Mouse (Mus musculus): ENCODE data around the gene Pogk. TPM values are rescaled to one million over a fixed set of nuclear protein-coding genes. Genes with fewer than 3 reads are reported as not detected.

Pogk gene
- total and polyA plus RNA-seq, 3 experiments = 4.9 to 10.4 (median 7.3) TPM

DNA sequence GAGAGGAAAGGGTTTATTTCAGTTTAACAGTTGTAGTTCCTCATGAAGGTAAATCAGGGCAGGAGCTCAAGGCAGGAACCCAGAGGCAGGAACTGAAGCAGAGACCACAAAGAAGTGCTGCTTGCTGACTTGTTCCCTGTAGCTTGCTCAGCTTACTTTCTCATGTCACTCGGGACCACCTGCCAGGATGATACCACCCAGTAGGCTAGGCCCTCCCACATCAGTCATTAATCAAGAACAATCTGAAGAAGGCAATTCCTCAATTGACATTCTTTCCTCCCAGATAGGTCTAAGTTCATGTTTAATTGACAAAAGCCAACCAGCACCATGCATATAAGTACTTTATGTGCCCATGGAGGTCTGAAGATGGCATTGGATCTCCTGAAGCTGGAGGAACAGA is 1.9 kb upstream of the Pogk start:
- in situ Hi-C loops (cut with MboI; ENCODE audit: low pct_ligation_motif_present, low pct_unique_long_range_greater_than_20kb, low sequenced_read_pairs) (no loop called here), dilution Hi-C loops (cut with MboI; ENCODE audit: extremely low pct_ligation_motif_present, extremely low pct_unique_long_range_greater_than_20kb, low sequenced_read_pairs) (no loop called here)
- Histone ChIP-seq H3K4me2 (ENCODE audit: insufficient read depth, low read depth, poor library complexity, severe bottlenecking) (no peak overlapping the region), H3K27me3 (replicated peaks) (peaks cover 13% of the 10 kb centered on the region), H3K36me3 (replicated peaks in 1 of 2; ENCODE audit: control insufficient read depth in 1 of 2, insufficient read depth in 1 of 2, low read length in 1 of 2) (peaks cover 0 to 15% of the 10 kb centered on the region in 2 experiments), H3K4me1 (ENCODE audit: control insufficient read depth in 1 of 2, insufficient read depth in 2 of 2) (peaks cover 0 to 10% of the 10 kb centered on the region in 2 experiments; a peak in 2 of 4 replicates), H3K4me3 (replicated peaks in 1 of 3; ENCODE audit: low read depth in 2 of 3, low read length in 2 of 3, poor library complexity in 1 of 3) (no peak overlapping the region), H3K27ac (ENCODE audit: insufficient read depth, low read depth) (no peak overlapping the region), H3K9me3 (replicated peaks; ENCODE audit: low read length) (peaks cover 12% of the 10 kb centered on the region), H3K79me2 (replicated peaks; ENCODE audit: control insufficient read depth, extremely low read depth, insufficient read depth, poor library complexity, severe bottlenecking) (no peaks in the 10 kb centered on the region), H3K9ac (ENCODE audit: insufficient read depth, low read depth) (no peak overlapping the region)
- DNase-seq (ENCODE audit: extremely low read depth) = no peak
- no peak for TF ChIP-seq TBP (conservative IDR thresholded peaks at IDR 0.05; ENCODE audit: low read depth, low read length)
- TF ChIP-seq KAT2A (IDR thresholded peaks at IDR 0.05; ENCODE audit: insufficient replicate concordance, low read length) = no peak
- TF ChIP-seq POLR2A (IDR thresholded peaks at IDR 0.05; ENCODE audit: low read depth, low read length) = no peak
- no peak for TF ChIP-seq CHD1 (IDR thresholded peaks at IDR 0.05; ENCODE audit: low read depth, low read length)
- no peak for TF ChIP-seq HCFC1 (IDR thresholded peaks at IDR 0.05; ENCODE audit: low read depth, low read length)
- TF ChIP-seq POLR2AphosphoS2 (IDR thresholded peaks at IDR 0.05; ENCODE audit: low read depth, low read length) = no peak
- TF ChIP-seq ZC3H11A (IDR thresholded peaks at IDR 0.05; ENCODE audit: low read depth, low read length) = no peak
- no peak for TF ChIP-seq PAX5 (IDR thresholded peaks at IDR 0.05; ENCODE audit: low read length)

DNA sequence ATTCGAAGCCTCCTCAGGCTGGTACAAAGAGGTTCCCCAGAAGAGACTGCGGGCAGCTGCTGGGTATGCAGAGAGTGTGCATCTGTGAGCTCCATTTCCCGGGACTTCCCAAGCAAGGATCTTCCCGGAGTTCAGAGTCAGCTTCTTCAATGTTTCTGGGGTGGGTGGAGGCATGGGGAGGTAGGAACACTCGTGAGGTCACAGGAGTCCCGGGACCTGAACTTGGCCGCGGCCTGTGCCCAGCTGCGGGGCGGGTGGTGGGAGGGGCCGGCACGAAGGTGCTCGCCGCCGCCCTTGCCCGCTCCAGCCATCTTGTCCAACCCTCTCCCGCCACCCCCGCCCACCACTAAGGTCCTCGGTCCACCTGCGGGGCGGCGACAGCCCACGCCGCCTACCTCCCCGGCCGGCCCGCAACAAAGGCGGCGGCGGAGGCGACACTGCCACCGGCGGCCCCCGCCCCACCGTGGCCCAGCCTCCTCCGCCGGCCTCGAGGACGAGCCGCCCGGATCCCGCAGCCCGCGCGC is 424 bp downstream of the Pogk start:
- Histone ChIP-seq H3K27me3 (replicated peaks) (peaks cover 13% of the 10 kb centered on the region), H3K4me1 (ENCODE audit: control insufficient read depth in 1 of 2, insufficient read depth in 2 of 2) (peaks cover 0 to 10% of the 10 kb centered on the region in 2 experiments; a peak in 2 of 4 replicates), H3K9me3 (replicated peaks; ENCODE audit: low read length) (peaks cover 12% of the 10 kb centered on the region), H3K4me2 (ENCODE audit: insufficient read depth, low read depth, poor library complexity, severe bottlenecking) (peak overlapping the region; percentile 45), H3K4me3 (replicated peaks in 1 of 3; ENCODE audit: low read depth in 2 of 3, low read length in 2 of 3, poor library complexity in 1 of 3) (peak overlapping the region; percentile 46 to 80 (median 57)), H3K27ac (ENCODE audit: insufficient read depth, low read depth) (no peak overlapping the region; the same call in 1 of the 2 replicates), H3K9ac (ENCODE audit: insufficient read depth, low read depth) (peak overlapping the region; percentile 67), H3K79me2 (replicated peaks; ENCODE audit: control insufficient read depth, extremely low read depth, insufficient read depth, poor library complexity, severe bottlenecking) (no peaks in the 10 kb centered on the region), H3K36me3 (replicated peaks in 1 of 2; ENCODE audit: control insufficient read depth in 1 of 2, insufficient read depth in 1 of 2, low read length in 1 of 2) (peaks cover 0 to 22% of the 10 kb centered on the region in 2 experiments)
- peak; percentile 11 for DNase-seq (ENCODE audit: extremely low read depth)
- dilution Hi-C loops (cut with MboI; ENCODE audit: extremely low pct_ligation_motif_present, extremely low pct_unique_long_range_greater_than_20kb, low sequenced_read_pairs) = no loop called here
- no peak for TF ChIP-seq CHD1 (IDR thresholded peaks at IDR 0.05; ENCODE audit: low read depth, low read length)
- TF ChIP-seq TCF12 (IDR thresholded peaks at IDR 0.05; ENCODE audit: low read depth, low read length) = peak; percentile 31; the same call in 1 of the 2 replicates
- TF ChIP-seq HCFC1 (IDR thresholded peaks at IDR 0.05; ENCODE audit: low read depth, low read length) = no peak
- TF ChIP-seq POLR2AphosphoS2 (IDR thresholded peaks at IDR 0.05; ENCODE audit: low read depth, low read length) = no peak
- no peak for TF ChIP-seq CTCF (conservative IDR thresholded peaks at IDR 0.05 in 1 of 2, IDR thresholded peaks at IDR 0.05 in 1 of 2; ENCODE audit: low read depth in 2 of 2, low read length in 2 of 2)
- TF ChIP-seq UBTF (IDR thresholded peaks at IDR 0.05; ENCODE audit: low read depth, low read length) = no peak
- in situ Hi-C loops (cut with MboI; ENCODE audit: low pct_ligation_motif_present, low pct_unique_long_range_greater_than_20kb, low sequenced_read_pairs) = no loop called here

DNA sequence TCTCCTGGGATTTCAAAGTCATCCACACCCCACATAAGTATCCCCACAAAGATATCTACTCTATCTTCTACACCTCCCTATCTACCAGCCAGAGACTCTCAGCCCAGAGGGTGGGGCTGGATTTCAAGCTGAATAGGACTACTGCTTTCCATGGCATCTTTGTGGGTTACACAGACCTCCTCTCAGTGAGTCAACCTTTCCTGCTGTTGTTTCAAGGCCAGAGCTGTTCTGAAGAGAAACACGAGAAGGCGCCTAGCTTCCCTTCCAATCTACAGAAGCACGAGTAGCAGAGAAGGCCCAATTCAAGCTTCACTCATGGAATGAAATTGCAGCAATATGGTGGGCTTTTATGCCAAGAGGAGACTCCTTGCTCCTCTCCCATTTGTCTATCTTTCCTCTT is 5.8 kb downstream of the Pogk start:
- Histone ChIP-seq H3K9ac (ENCODE audit: insufficient read depth, low read depth) (no peak overlapping the region), H3K27ac (ENCODE audit: insufficient read depth, low read depth) (no peak overlapping the region), H3K36me3 (replicated peaks in 1 of 2; ENCODE audit: control insufficient read depth in 1 of 2, insufficient read depth in 1 of 2, low read length in 1 of 2) (peaks cover 15 to 64% of the 10 kb centered on the region in 2 experiments), H3K79me2 (replicated peaks; ENCODE audit: control insufficient read depth, extremely low read depth, insufficient read depth, poor library complexity, severe bottlenecking) (no peaks in the 10 kb centered on the region), H3K4me2 (ENCODE audit: insufficient read depth, low read depth, poor library complexity, severe bottlenecking) (no peak overlapping the region), H3K4me1 (ENCODE audit: control insufficient read depth in 1 of 2, insufficient read depth in 2 of 2) (peaks cover 0 to 3% of the 10 kb centered on the region in 2 experiments; a peak in 2 of 4 replicates), H3K9me3 (replicated peaks; ENCODE audit: low read length) (no peaks in the 10 kb centered on the region), H3K4me3 (replicated peaks in 1 of 3; ENCODE audit: low read depth in 2 of 3, low read length in 2 of 3, poor library complexity in 1 of 3) (no peak overlapping the region), H3K27me3 (replicated peaks) (no peaks in the 10 kb centered on the region)
- peak; percentile 4 for DNase-seq (ENCODE audit: extremely low read depth)
- dilution Hi-C loops (cut with MboI; ENCODE audit: extremely low pct_ligation_motif_present, extremely low pct_unique_long_range_greater_than_20kb, low sequenced_read_pairs) (no loop called here), in situ Hi-C loops (cut with MboI; ENCODE audit: low pct_ligation_motif_present, low pct_unique_long_range_greater_than_20kb, low sequenced_read_pairs) (no loop called here)
- TF ChIP-seq MAFK (IDR thresholded peaks at IDR 0.05; ENCODE audit: insufficient replicate concordance, low read length) = no peak
- no peak for TF ChIP-seq IRF4 (IDR thresholded peaks at IDR 0.05; ENCODE audit: low read depth, low read length)
- TF ChIP-seq MAZ (IDR thresholded peaks at IDR 0.05; ENCODE audit: low read depth, low read length) = no peak
- no peak for TF ChIP-seq E2F4 (IDR thresholded peaks at IDR 0.05; ENCODE audit: insufficient replicate concordance, low read depth, low read length)

Measured in CH12.LX (cell line).